Mouse (Mus musculus) hindbrain, embryonic 12.5 days (tissue): ENCODE data around the gene Amer2. TPM values are rescaled to one million over a fixed set of nuclear protein-coding genes. Genes with fewer than 3 reads are reported as not detected.
A peak's percentile ranks its signal among the peaks of the same experiment; 100 is the strongest.

Experiments
- ATAC-seq: fragments of 200-750 bp; cut with Nextera tagmentation; 2 replicates; pipeline ENCODE4 v1.8.0; 2017; ENCODE audit warnings: moderate TSS enrichment; ENCODE audit not compliant: low FRiP score
- H3K27ac ChIP-seq: fragments of 300-500 bp; sonication (generic); 2 replicates; pipeline ENCODE4 v1.5.1; 2016; ENCODE audit warnings: mild to moderate bottlenecking
- H3K27me3 ChIP-seq: fragments of 300-500 bp; sonication (generic); 2 replicates; pipeline ENCODE4 v1.6.1; 2016; ENCODE audit warnings: mild to moderate bottlenecking
- H3K36me3 ChIP-seq: fragments of 300-500 bp; sonication (generic); 2 replicates; pipeline ENCODE4 v1.6.1; 2016; ENCODE audit warnings: mild to moderate bottlenecking
- H3K4me1 ChIP-seq: fragments of 300-500 bp; sonication (generic); 2 replicates; pipeline ENCODE4 v1.6.1; 2016
- H3K4me2 ChIP-seq: fragments of 300-500 bp; sonication (generic); replicated peaks from 2 replicates; pipeline ENCODE4 v1.6.1; 2016; ENCODE audit warnings: mild to moderate bottlenecking
- H3K4me3 ChIP-seq: fragments of 300-500 bp; sonication (generic); 2 replicates; pipeline ENCODE4 v1.5.1; 2016; ENCODE audit warnings: mild to moderate bottlenecking
- H3K9ac ChIP-seq: fragments of 300-500 bp; sonication (generic); 2 replicates; pipeline ENCODE4 v1.6.1; 2016; ENCODE audit warnings: mild to moderate bottlenecking, moderate library complexity
- H3K9me3 ChIP-seq: fragments of 300-500 bp; sonication (generic); replicated peaks from 2 replicates; pipeline ENCODE4 v1.6.1; 2016; ENCODE audit warnings: mild to moderate bottlenecking
- WGBS: fragments of 180-500 bp; shearing (Covaris S2); methylation state at CpG from one replicate; pipeline ENCODE4 v1.1.7; 2016; 5-methylcytosine and 5-hydroxymethylcytosine counted together
- polyA plus RNA-seq: library from polyadenylated mRNA; unstranded; fragments of >200 nt; fragmentation: Nextera tagmentation; extraction: Ambion mirVana; gene quantifications from 2 replicates; pipeline ENCODE4 v1.2.1, GENCODE M21; 2016

Gene Amer2
- polyA plus RNA-seq, 1 experiment from 2014 or later, result 28.2 TPM

DNA sequence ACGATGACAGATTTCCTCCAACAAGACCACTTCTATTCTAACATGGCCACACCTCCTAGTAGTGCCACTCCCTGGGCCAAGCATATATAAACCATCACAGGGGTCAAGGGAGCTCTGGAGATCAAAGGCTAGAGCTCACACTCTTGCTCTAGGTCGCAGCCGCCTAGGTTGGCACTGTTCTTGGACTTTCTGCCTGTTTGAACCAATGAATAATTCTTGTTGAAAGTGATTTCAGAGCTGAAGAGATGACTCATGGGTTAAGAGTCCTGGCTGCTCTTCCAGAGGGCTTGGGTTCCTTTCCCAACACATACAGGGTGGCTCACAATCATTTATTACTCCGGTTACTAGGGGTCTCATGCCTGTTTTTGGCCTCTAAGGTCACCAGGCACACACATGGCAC lies 24.3 kb downstream of the Amer2 start:
- Histone ChIP-seq H3K4me1 (peaks cover 21% of the 10 kb centered on the region), H3K27ac (no peak overlapping the region), H3K27me3 (no peaks in the 10 kb centered on the region), H3K9me3 (no peaks in the 10 kb centered on the region), H3K9ac (no peak overlapping the region), H3K4me3 (no peak overlapping the region), H3K36me3 (no peaks in the 10 kb centered on the region), H3K4me2 (no peak overlapping the region)
- no peak for ATAC-seq
- WGBS, result 88% methylated on average over 4 of the region's 4 CpGs

DNA sequence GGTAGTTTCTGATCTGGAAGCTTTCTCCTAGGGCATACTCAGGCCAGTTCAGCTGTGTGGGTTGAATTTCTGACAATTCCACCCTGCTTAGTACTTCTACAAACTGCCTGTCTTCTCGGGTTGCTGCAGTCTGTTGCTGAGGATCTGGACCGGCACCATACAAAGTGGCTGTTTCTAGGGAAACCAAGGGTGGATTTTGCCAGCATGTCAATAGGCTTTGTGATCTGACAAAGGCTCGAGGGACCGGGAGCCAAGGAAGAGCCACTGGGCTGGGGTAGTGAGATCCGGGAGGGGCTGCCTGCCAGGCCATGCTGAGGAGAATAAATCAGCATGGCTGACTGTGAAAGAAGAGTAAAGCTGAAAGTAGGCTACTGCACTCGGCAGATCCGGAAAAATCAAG lies 25.8 kb downstream of the Amer2 start:
- Histone ChIP-seq H3K4me1 (peaks cover 26% of the 10 kb centered on the region), H3K4me3 (no peak overlapping the region), H3K27ac (peak overlapping the region; percentile 45; the same call in 1 of the 2 replicates), H3K9me3 (no peaks in the 10 kb centered on the region), H3K36me3 (no peaks in the 10 kb centered on the region), H3K27me3 (no peaks in the 10 kb centered on the region), H3K9ac (no peak overlapping the region), H3K4me2 (no peak overlapping the region)
- WGBS, result 25% methylated on average over 7 of the region's 7 CpGs
- ATAC-seq, result peak; percentile 63; the same call in 1 of the 2 replicates

DNA sequence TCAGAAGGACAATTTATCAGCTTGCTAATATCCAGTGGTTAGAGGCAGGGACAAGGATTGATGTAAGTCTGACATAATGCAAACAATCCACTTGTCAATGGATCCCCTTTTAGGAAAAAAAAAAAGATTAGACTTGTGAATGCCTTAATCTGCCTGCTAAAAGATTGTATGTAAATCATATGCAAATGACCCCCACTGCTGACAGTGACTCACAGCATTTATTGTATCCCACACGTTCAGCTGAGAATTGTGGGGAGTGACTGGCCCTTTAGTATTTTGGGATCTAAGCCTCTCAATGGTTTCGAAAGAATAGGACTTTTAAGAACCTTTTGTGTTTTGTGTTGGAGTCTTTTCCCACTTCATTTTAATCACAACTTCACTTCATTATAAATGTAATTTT lies 30.2 kb downstream of the Amer2 start:
- H3K4me1 ChIP-seq, result peaks cover 26% of the 10 kb centered on the region
- H3K4me3 ChIP-seq, result no peak overlapping the region
- no peaks in the 10 kb centered on the region for H3K9me3 ChIP-seq
- no peaks in the 10 kb centered on the region for H3K36me3 ChIP-seq
- 45% methylated on average over 2 of the region's 2 CpGs for WGBS
- peak; percentile 21; the same call in 1 of the 2 replicates for ATAC-seq
- no peak overlapping the region for H3K4me2 ChIP-seq
- peak overlapping the region; percentile 64; the same call in 1 of the 2 replicates for H3K27ac ChIP-seq
- no peak overlapping the region for H3K9ac ChIP-seq
- H3K27me3 ChIP-seq, result no peaks in the 10 kb centered on the region

DNA sequence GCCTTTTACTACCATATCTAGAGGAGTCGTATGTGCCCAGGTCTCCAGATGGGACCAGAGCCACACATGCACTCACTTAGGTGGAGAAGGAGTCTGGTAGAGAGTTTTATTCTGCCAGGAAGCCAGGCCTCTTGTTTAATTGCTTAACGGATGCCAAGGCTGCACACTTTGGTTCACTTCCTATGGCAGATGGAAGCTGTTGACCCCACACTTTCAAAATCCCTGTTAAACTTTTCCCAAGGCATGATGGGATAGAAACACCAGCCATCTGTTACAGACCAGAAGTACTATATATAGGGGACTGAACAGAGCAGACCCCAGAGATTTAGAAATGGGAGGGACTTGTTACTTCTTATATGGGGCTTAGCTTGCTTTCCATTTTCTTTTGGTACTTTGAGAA lies 32.8 kb downstream of the Amer2 start:
- Histone ChIP-seq H3K9me3 (no peaks in the 10 kb centered on the region), H3K27me3 (no peaks in the 10 kb centered on the region), H3K27ac (no peak overlapping the region), H3K4me1 (peaks cover 35% of the 10 kb centered on the region), H3K36me3 (no peaks in the 10 kb centered on the region), H3K9ac (no peak overlapping the region), H3K4me3 (no peak overlapping the region), H3K4me2 (no peak overlapping the region)
- ATAC-seq, result no peak
- WGBS, result 81% methylated on average over 2 of the region's 2 CpGs

DNA sequence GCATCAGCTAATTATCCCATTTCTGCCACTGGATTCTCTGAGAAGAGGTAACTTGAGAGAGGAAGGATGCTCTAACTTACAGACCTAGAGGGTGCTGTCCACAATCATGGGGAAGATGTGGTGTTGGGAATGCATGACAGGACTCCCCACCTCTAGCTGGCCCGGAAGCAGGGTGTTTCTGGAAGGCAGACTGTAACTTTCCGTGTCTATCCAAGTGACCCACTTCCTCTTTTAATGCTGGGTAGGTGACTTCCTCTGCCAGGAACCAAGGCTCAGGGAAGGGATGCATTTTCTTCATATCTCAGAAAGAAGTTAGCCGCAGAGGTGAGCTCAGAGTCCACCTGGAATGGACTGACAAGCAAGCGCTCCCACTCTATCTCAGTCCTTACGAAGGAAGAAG lies 33.5 kb downstream of the Amer2 start:
- H3K9ac ChIP-seq, result no peak overlapping the region
- no peak overlapping the region for H3K27ac ChIP-seq
- H3K4me2 ChIP-seq, result no peak overlapping the region
- H3K4me3 ChIP-seq, result no peak overlapping the region
- ATAC-seq, result no peak
- H3K4me1 ChIP-seq, result peaks cover 35% of the 10 kb centered on the region
- WGBS, result 96% methylated on average over 5 of the region's 5 CpGs
- no peaks in the 10 kb centered on the region for H3K9me3 ChIP-seq
- no peaks in the 10 kb centered on the region for H3K36me3 ChIP-seq
- H3K27me3 ChIP-seq, result no peaks in the 10 kb centered on the region

DNA sequence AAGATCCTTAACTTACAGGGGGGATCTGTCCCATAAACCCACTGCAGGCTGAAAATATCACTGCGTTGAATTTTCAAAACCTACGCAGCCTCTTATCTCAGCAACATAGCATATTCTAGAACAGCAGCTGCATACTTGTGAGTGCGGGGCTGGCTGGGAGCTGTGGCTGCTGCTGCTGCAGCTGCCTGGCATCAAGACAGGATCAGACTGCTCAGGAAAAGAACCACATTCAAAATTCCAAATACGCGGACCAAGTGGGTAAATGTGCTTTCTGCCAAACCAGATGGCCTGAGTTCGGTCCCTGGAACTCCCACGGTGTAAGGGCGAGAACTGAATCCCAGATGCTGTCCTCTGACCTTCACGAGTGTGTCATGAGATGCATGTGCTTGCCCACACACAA lies 34.3 kb downstream of the Amer2 start:
- Histone ChIP-seq H3K9ac (no peak overlapping the region), H3K4me1 (peaks cover 29% of the 10 kb centered on the region), H3K27me3 (no peaks in the 10 kb centered on the region), H3K4me2 (no peak overlapping the region), H3K36me3 (no peaks in the 10 kb centered on the region), H3K4me3 (no peak overlapping the region), H3K9me3 (no peaks in the 10 kb centered on the region), H3K27ac (no peak overlapping the region)
- no peak for ATAC-seq
- 82% methylated on average over 9 of the region's 9 CpGs for WGBS

DNA sequence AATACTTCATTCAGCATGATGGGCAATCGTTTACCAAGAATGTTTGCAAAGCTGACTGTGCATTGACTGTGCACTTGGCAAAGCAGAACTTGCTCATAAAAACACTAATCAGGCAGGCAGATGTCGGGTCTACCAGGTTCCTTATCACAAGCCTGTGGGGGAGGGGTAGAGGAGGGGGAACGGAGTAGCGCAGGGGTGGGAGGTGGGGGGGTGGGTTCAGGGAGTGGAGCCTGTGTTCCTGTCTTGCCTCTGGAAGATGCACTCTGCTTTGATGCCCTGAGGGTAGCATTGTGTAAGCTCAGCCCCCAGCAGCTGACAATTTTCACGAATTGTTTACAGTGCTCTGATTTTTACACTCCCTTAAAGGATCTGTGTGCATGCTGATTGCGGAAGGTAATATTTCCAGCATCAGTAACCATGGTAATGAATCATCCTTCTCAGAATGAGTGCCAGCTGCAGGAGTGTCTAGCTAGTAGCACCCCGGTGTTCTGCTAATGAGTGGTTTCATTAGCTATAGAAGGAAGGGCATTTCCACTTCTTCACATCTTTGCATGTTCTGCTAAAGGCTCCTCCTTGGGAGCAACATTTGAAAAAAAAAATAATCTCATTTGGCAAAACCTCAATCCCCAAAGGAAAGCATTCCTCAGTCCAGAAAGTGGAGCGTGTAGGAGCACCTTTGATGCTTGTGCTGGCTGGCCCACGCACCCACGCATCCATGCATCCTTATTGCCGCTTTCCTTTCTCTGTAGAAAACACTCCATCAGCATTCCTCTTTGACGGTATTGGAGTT lies 36.8 kb downstream of the Amer2 start:
- peak; percentile 88 for ATAC-seq
- WGBS, result 29% methylated on average over 12 of the region's 12 CpGs
- Histone ChIP-seq H3K36me3 (no peaks in the 10 kb centered on the region), H3K9ac (no peak overlapping the region), H3K4me1 (peaks cover 21% of the 10 kb centered on the region), H3K9me3 (no peaks in the 10 kb centered on the region), H3K4me2 (peak overlapping the region; percentile 34), H3K4me3 (no peak overlapping the region), H3K27me3 (no peaks in the 10 kb centered on the region), H3K27ac (peak overlapping the region; percentile 81)

DNA sequence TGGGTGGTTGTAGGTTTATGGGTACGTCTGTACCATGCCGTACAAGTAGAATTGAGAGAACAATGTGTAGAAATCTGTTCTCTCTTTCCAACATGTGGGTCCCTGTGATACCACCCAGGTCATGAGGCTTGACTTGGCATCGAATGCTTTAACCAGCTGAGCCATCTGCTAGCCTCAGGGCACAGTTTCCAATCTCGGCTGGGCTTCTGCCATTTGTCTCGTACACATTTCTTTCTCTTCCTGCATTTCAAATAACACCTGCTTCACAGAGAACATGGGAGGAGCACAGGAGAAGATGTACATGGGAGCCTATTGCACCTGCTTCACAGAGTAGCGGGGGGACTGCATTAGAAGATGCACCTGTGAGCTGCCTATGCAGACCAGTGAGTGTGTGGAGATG lies 38.2 kb downstream of the Amer2 start:
- H3K4me3 ChIP-seq, result no peak overlapping the region
- peaks cover 21% of the 10 kb centered on the region for H3K4me1 ChIP-seq
- H3K4me2 ChIP-seq, result no peak overlapping the region
- H3K27ac ChIP-seq, result no peak overlapping the region
- H3K9ac ChIP-seq, result no peak overlapping the region
- no peak for ATAC-seq
- H3K36me3 ChIP-seq, result no peaks in the 10 kb centered on the region
- no peaks in the 10 kb centered on the region for H3K9me3 ChIP-seq
- 68% methylated on average over 6 of the region's 6 CpGs for WGBS
- H3K27me3 ChIP-seq, result no peaks in the 10 kb centered on the region

DNA sequence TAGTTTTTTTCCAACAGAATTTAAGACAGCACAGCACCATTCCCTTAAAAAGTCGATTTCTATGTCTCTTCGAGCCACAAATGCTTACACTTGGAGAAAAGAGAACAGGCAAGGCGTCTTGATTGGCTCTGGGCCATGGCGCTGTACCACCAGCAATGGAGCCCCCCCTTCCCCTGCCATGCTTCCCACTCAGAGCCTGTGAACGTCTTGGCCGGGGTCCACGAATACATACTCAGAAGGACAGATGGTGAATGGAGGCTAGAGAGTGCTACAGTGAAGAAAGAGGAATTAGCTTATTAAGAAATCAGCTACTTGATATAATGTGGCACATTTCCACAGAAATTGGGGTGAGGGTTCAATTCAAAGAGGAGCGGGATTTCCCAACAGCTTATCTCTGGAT lies 41.6 kb downstream of the Amer2 start:
- no peaks in the 10 kb centered on the region for H3K27me3 ChIP-seq
- no peak overlapping the region for H3K4me3 ChIP-seq
- ATAC-seq, result no peak
- H3K27ac ChIP-seq, result no peak overlapping the region
- WGBS, result 69% methylated on average over 8 of the region's 8 CpGs
- peaks cover 10% of the 10 kb centered on the region for H3K4me1 ChIP-seq
- H3K9ac ChIP-seq, result no peak overlapping the region
- no peaks in the 10 kb centered on the region for H3K36me3 ChIP-seq
- H3K4me2 ChIP-seq, result no peak overlapping the region
- no peaks in the 10 kb centered on the region for H3K9me3 ChIP-seq

DNA sequence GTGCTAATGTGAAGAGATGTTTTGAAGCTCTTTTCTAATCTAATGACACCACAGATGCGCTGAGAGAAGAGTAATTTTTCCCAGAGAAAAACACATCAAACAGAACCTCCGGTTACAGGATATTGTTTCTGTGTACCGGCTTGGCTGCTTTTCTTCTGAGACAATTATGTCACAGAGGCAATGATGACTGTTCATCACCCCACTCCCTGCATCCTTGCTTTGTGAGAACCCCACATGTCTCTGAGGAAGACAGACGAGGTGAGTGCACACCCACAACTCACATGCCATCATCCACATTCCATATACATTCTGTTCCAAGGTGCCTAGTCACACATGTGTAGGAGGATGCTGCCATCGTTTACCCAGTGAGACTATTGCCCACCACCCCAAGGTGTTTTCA lies 44.9 kb downstream of the Amer2 start:
- Histone ChIP-seq H3K4me1 (no peaks in the 10 kb centered on the region), H3K36me3 (no peaks in the 10 kb centered on the region), H3K27ac (no peak overlapping the region), H3K9ac (no peak overlapping the region), H3K27me3 (no peaks in the 10 kb centered on the region), H3K4me2 (no peak overlapping the region), H3K9me3 (no peaks in the 10 kb centered on the region), H3K4me3 (no peak overlapping the region)
- 91% methylated on average over 5 of the region's 5 CpGs for WGBS
- ATAC-seq, result no peak

DNA sequence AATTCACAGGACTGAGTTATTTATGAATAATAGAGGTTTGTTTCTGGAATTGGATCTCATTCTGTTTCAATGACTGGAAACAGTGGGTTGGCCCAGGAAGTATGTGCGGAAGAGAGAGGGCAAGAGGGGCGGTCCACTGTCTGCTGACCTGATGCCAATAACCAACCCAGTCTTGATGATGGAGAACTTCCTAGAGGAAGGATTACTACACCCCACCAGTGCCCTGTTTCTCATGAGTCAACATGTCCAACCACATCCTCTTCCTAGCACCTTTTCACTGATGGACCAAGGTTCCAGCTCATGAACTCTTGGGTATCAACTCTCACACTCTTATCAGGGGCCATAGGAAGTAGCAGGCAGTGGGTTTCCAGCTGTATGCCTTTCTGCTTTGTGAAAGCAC lies 49.9 kb downstream of the Amer2 start:
- ATAC-seq, result no peak
- Histone ChIP-seq H3K4me1 (peaks cover 4% of the 10 kb centered on the region), H3K9ac (no peak overlapping the region), H3K9me3 (no peaks in the 10 kb centered on the region), H3K27ac (no peak overlapping the region), H3K4me2 (no peak overlapping the region), H3K36me3 (no peaks in the 10 kb centered on the region), H3K4me3 (no peak overlapping the region), H3K27me3 (no peaks in the 10 kb centered on the region)
- 91% methylated on average over 2 of the region's 2 CpGs for WGBS

DNA sequence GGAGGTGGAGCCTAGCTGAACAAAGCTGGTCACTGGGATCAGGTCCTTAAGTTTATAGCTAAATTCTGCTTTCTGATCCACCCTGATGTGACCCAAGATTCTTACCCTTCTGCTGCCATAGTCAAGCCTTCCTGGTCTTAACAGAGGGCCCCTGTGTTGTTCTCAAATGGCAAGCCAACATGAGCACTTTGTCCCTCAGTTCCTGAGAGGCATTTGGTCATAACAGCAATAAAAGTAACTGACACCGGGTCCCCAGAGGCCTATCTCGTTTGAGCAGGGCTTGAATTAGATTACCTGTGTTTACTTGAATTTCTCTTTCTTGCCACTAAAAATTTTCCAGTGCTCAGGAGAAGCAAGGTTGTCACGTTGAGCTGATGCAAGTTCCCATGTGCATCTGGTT lies 51.1 kb downstream of the Amer2 start:
- Histone ChIP-seq H3K4me2 (no peak overlapping the region), H3K36me3 (no peaks in the 10 kb centered on the region), H3K4me3 (no peak overlapping the region), H3K27me3 (no peaks in the 10 kb centered on the region), H3K27ac (no peak overlapping the region), H3K4me1 (peaks cover 16% of the 10 kb centered on the region), H3K9ac (no peak overlapping the region), H3K9me3 (no peaks in the 10 kb centered on the region)
- no peak for ATAC-seq
- 70% methylated on average over 3 of the region's 3 CpGs for WGBS

DNA sequence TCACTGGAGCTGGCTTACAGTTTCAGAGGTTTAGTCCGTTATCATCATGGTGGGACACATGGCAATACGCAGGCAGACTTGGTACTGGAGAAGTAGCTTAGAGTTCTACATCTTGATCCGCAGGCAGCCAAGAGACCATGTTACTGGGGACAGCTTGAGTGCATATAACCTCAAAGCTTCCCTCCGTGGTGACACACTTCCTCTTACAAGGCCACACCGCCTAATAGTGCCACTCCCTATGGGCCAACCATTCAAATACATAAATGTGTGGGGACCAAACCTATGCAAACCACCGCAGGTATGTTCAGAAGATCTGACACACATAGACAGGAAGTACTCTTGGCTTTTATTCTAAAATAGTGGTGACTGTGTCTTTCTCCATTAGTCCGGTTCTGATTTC lies 52.5 kb downstream of the Amer2 start:
- ATAC-seq, result no peak
- 92% methylated on average over 7 of the region's 7 CpGs for WGBS
- no peaks in the 10 kb centered on the region for H3K27me3 ChIP-seq
- H3K9ac ChIP-seq, result no peak overlapping the region
- no peak overlapping the region for H3K4me3 ChIP-seq
- H3K9me3 ChIP-seq, result no peaks in the 10 kb centered on the region
- H3K36me3 ChIP-seq, result no peaks in the 10 kb centered on the region
- no peak overlapping the region for H3K27ac ChIP-seq
- no peak overlapping the region for H3K4me2 ChIP-seq
- H3K4me1 ChIP-seq, result peaks cover 27% of the 10 kb centered on the region
